Mouse (Mus musculus) mouse trophoblast stem cell (cell line): ENCODE data around the gene Wnt3a.

Experiments
- in situ Hi-C, 2 experiments: fragments of 300-500 bp; cut with MseI, MboI; formaldehyde crosslinking; loops; 2 replicates in 1 of 2; 3 replicates in 1 of 2; pipeline ENCODE4 v1.15.1; 2025

Gene Wnt3a

DNA sequence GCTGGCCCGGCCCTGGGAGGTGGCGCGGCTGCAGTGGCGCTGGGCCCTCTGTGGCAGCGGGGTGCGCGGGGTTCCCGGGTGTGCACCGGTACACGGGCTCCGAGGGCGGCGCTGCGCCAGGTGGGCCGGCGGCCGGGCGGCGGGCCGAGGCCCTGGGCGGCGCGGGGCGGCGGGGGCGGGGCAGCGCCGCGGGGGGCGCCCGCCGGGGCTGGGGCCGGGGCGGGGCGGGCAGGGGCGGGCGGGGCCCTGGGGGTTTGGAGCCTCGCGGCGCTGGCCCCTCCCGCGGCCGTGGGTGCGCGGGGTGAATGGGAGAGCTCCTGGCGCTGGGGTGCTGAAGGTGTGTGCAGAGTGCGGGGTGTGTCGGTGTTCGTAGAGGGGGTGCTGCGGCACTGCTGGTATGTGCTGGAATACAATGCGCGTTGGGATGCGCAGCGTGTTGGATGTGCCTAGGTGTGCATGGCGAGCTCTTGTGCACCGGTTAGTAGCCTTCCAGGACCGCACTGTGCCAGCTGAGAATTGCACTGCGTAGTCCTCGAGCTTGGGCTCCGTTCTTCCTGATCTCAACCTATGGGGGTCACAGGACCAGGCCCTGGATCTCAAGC lies at the start of gene Wnt3a:
Wnt3a (minus strand) TSS at position 51 of the 602 bp plus-strand sequence.
- in situ Hi-C loops, result no loop called here

DNA sequence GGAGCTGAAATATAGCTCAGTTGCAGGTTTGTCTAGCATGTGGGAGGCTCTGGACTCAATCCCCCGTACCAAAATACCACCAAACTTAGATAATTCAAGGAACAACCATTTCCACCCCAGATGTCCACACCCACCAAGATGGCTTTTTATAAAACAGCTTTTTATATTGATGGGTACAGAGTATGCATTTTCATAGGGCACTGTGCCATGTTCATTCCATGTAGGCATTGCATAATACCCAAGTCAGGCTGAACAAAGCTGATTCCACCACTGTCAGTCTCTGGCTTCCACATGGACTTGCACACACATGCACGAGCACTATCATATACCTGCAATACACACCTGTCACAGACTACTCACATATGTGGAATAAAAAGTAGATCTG lies 48.2 kb upstream of the Wnt3a start:
- in situ Hi-C loops, result no loop called here

GRCm38 (mm10) chr11:59337955-59338735 lies 47.6 kb upstream of the Wnt3a start:
- in situ Hi-C loops, result no loop called here

DNA sequence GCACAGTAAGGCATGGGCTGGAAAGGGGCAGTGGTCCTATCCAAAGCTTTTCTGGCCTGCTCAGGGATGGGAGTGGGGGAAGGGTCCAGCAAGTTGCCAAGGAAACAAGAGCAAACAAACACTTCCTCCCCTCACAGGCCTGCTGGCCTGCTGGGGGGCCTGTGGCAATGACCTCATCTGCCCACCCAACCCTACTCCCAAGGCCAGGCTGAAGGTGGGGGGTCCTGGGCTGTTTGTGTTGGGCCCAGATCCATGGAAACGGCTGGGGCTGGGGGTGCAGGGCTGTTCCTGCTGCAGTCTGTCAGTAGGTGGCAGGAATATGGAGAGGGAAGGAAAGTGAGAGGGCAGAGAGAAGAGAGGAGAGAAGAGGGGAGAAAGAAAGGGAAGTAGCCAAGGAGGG lies 45.8 kb upstream of the Wnt3a start:
- in situ Hi-C loops, result no loop called here

GRCm38 (mm10) chr11:59335942-59336341 lies 45.4 kb upstream of the Wnt3a start:
- in situ Hi-C loops, result no loop called here

- in situ Hi-C loops, result no loop called here
Observed at GRCm38 (mm10) chr11:59335150-59335549, 44.6 kb upstream of the Wnt3a start.

GRCm38 (mm10) chr11:59332938-59333337 lies 42.4 kb upstream of the Wnt3a start:
- in situ Hi-C loops, result no loop called here

GRCm38 (mm10) chr11:59331167-59331869 lies 40.8 kb upstream of the Wnt3a start:
- in situ Hi-C loops, result no loop called here

- in situ Hi-C loops, result no loop called here
Observed at GRCm38 (mm10) chr11:59330560-59330959, 40.0 kb upstream of the Wnt3a start.

DNA sequence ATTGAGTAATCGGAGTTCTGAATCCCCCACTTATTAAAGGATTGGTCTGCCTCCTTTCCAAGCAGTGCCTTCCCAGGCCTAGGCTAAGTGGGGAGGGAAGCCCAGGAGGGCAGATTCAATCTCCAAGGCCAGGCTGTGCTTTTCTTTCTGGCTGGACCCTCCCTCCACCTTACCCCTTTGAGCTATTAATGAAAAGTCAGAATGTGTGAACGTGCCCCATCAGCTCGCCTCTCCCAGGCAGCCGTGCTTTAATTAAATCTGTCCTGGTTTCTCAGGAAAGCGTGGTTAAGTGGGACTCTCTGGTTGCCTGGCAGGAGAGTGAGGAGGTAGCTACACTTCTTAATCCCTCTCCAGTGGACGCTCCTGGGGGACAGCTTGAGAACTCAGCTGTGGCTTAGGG lies 39.1 kb upstream of the Wnt3a start:
- in situ Hi-C loops, result no loop called here

GRCm38 (mm10) chr11:59327625-59328024 lies 37.1 kb upstream of the Wnt3a start:
- in situ Hi-C loops, result no loop called here

DNA sequence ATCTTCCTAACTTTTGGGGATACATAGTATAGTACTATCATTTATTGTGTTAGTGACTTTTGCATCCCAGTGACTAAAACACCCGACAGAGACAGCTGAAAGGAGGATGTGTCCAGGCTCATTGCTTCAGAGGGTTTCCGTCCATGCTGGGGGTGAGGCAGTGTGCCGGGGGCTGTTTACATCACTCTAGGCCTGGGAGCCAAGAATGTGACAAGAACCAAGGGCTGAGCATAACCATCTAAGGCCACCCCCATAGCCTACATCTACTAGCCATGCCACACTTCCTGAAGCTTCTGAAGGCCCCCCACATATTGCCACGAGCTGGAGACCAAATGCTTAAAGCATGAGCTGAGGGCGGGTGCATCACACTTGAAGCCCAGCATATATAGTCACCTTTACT lies 34.2 kb upstream of the Wnt3a start:
- in situ Hi-C loops, result no loop called here

DNA sequence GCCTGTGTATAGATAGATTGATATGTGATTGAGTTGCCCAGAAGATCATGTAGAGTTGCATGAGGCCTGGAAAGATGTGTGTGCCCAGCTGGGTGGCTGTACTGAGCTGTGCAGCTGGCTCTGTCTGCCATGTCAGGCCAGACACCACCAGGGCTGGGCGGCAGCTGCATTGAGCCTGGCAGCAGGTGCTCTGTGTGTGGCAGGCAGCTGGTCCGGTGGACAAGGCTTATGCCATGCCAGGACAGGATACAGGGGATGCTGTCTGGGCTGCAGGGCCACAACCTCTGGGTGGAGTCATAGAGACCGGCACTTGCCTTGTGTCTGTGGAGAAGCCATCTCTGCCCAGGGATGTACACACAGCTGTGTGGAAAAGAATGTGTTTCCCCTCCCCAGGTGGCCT lies 32.4 kb upstream of the Wnt3a start:
- in situ Hi-C loops, result no loop called here

DNA sequence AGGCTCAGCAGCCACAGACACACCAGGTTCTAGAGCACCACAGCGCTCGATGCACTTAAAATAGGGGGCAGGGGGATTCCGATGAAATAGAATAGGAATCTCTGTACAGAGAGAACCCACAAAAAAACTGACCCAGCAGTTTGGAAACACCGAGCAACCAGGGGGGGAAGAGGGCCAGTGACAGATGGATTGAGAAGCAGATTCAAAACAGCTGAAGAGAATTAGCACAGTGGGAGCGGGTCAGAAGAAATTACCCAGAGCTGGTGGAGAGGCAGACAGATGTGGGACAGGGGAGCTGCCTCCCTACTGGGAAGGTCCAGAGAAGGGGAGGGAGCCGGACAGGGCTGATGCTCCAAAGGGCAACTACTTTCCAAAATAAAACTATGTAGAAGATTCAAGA lies 26.0 kb upstream of the Wnt3a start:
- in situ Hi-C loops, result no loop called here

DNA sequence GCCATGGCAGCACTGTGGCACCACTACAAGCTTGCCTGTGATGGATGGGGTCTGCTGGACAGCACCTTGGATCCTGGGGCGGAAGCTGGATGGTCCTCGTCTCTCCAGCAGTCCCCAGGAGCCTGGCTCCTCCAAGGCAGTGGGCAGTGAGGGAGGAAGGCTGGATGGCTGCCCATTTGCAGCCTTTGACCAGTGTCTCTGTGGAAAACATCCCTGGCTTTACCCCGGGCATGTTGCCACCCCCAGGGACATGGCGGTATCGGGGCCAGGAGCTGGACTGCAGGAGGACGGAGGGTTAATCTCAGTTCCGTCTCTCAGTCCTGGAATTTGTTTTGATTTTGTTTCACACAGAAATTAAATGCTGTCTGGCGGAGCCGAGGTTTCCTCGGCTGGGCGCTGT lies 23.4 kb upstream of the Wnt3a start:
- in situ Hi-C loops, result no loop called here

DNA sequence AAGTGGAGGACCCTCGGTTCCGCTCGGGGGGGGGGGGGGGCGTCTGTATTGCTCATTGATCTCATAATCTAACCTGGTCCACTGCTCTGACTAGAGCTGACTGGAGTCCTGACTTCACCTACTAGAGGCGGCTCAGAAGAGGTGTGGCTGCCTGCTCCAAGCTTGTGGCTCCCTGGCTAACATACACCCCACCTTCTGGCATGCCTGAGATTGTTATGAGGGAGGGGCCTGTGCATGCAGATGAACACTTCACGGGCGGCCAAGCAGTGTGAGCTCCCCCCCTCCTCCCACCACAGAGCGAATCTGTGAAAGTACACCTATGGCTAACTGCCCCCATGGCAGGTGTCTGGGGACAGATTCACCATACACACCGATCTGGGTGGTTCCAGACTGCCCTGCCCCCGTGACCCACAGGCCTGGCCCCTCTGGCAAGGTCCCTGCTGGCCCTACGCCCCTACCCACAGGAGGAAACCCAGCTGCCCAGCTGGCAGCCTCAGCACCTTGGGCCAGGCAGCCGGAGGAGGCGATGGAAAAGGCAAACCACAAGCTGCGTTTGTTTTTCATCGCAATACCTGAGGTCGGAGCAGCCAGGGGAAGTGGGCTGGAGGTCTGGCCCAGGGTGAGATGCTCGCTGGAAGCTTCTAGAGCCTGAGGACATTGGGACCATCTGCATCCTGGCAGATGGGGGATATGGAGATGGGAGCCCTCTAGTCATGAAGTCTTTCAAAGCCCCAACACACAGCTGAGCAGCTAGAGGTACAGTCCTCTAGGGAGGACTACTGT lies 22.7 kb upstream of the Wnt3a start:
- in situ Hi-C loops, result no loop called here

DNA sequence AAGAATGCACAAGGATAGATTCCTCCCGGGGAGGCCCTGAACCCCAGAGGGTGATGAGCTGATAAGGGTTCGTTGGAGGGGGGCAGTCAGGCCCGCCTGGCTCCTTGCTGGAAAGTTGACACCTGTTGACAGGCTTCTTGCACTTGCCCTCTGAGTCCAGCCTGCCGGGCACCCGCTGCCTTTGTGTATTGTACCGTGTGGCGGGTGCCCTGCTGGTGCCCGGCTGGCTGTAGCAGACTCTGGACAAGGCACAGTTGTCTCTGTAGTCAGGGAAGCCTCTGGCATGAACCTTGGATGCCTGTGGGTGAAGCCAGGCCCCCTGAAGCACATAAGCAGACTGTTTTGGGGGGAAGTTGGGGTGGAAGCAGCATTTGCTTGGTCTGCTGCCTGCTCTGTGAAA lies 21.9 kb upstream of the Wnt3a start:
- in situ Hi-C loops, result no loop called here

DNA sequence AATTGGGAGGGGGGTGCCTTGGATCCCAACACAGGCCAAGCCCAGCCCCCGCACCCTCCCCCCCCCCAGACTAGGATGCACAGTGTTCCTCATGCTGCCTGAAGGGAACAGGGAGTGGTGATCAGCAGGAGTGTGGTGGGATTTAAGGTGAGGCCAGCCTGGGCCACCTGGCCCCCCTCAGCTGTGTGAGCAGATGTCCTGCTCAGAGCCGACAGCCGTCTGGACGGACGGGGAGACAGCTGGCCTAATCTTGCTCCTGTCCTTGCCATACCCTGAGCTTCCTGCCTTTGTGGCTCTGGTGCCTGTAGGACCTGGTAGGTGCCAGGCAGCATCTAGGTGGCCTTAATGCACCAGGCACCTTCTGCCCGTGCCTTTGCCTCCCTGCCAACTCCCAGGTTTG lies 21.5 kb upstream of the Wnt3a start:
- in situ Hi-C loops, result no loop called here

GRCm38 (mm10) chr11:59309976-59310375 lies 19.4 kb upstream of the Wnt3a start:
- in situ Hi-C loops, result no loop called here

- in situ Hi-C loops, result no loop called here
Observed at GRCm38 (mm10) chr11:59309106-59309805, 18.7 kb upstream of the Wnt3a start.

GRCm38 (mm10) chr11:59308625-59309024 lies 18.1 kb upstream of the Wnt3a start:
- in situ Hi-C loops, result no loop called here

DNA sequence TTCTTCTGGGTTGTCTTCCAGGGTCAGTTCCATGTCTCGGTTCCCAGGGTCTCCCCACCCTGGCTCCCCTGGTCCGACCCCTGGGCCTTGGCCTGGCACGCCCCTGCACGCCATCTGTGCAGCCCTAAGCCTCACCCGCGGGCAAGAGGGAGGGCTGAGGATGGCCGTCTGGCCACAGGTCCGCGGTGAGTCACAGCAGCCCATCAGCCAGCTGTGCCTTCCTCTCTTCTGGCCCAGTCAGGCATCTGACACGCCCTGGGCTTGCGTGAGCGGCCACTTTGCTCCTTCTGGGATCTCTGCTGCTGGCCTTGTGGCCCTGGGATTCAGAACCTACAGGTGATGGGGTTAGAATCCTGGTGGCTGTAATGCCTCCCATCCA lies 17.6 kb upstream of the Wnt3a start:
- in situ Hi-C loops, result no loop called here
